Mouse (Mus musculus) liver, adult 2 months (tissue): ENCODE measurements around the gene Epha1. TPM values are rescaled to one million over a fixed set of nuclear protein-coding genes. Genes with fewer than 3 reads are reported as not detected.

Experiments used
- DNase-seq: peaks from one replicate; pipeline ENCODE4 v3.0.0-alpha.2; 2011; ENCODE audit warnings: low read depth, low spot score; ENCODE audit errors: extremely low read depth
- H3K27ac ChIP-seq: fragments of 200-500 bp; replicated peaks from 2 replicates; pipeline ENCODE4 v1.5.1; 2012; ENCODE audit warnings: low read depth, mild to moderate bottlenecking, control low read depth, inconsistent platforms, low read length; ENCODE audit not compliant: insufficient read depth
- H3K27me3 ChIP-seq: fragments of 200-500 bp; 2 replicates; pipeline ENCODE4 v1.6.1; 2012; ENCODE audit warnings: mild to moderate bottlenecking, moderate library complexity, low read length, inconsistent platforms; ENCODE audit not compliant: control insufficient read depth, insufficient read depth
- H3K36me3 ChIP-seq: fragments of 200-500 bp; 2 replicates; pipeline ENCODE4 v1.6.1; 2012; ENCODE audit warnings: low read length, inconsistent platforms; ENCODE audit not compliant: control insufficient read depth, insufficient read depth
- H3K4me1 ChIP-seq: fragments of 200-500 bp; 2 replicates; pipeline ENCODE4 v1.6.1; 2011; ENCODE audit warnings: low read length; ENCODE audit not compliant: control insufficient read depth, insufficient read depth
- H3K4me3 ChIP-seq: fragments of 200-500 bp; 2 replicates; pipeline ENCODE4 v1.5.1; 2011; ENCODE audit warnings: low read depth, mild to moderate bottlenecking, control low read depth, low read length, moderate library complexity; ENCODE audit not compliant: insufficient read depth
- H3K79me2 ChIP-seq: fragments of 200-500 bp; 2 replicates; pipeline ENCODE4 v1.6.1; 2012; ENCODE audit warnings: inconsistent platforms, mild to moderate bottlenecking, low read length, moderate library complexity; ENCODE audit not compliant: control insufficient read depth, insufficient read depth
- H3K9ac ChIP-seq: fragments of 200-500 bp; 2 replicates; pipeline ENCODE4 v1.6.1; 2012; ENCODE audit warnings: low read depth, mild to moderate bottlenecking, control low read depth, inconsistent platforms, low read length
- CTCF ChIP-seq: fragments of 200-500 bp; IDR thresholded peaks from 2 replicates; pipeline ENCODE4 v1.5.1; 2011; ENCODE audit warnings: low read depth, low read length, control low read depth
- POLR2A ChIP-seq: fragments of 200-500 bp; IDR thresholded peaks from 2 replicates; pipeline ENCODE4 v1.6.1; 2011; ENCODE audit warnings: low read length, control low read depth; ENCODE audit not compliant: insufficient read depth; ENCODE audit errors: extremely low read depth
- WGBS: fragments of 180-500 bp; shearing (Covaris S2); methylation state at CpG from one replicate; pipeline ENCODE4 v1.1.7; 2018; 5-methylcytosine and 5-hydroxymethylcytosine counted together
- polyA plus RNA-seq: library from polyadenylated mRNA; depleted of rRNA; stranded (reverse); fragments of >200 nt; gene quantifications from 2 replicates; pipeline ENCODE4 v1.2.3, GENCODE M21; 2012
- total RNA-seq: library from RNA; depleted of rRNA; stranded (reverse); fragments of >200 nt; gene quantifications from 2 replicates; pipeline ENCODE4 v1.2.3, GENCODE M21; 2014

Gene Epha1
- total and polyA plus RNA-seq, 2 experiments = 27.6 to 28.1 TPM

DNA sequence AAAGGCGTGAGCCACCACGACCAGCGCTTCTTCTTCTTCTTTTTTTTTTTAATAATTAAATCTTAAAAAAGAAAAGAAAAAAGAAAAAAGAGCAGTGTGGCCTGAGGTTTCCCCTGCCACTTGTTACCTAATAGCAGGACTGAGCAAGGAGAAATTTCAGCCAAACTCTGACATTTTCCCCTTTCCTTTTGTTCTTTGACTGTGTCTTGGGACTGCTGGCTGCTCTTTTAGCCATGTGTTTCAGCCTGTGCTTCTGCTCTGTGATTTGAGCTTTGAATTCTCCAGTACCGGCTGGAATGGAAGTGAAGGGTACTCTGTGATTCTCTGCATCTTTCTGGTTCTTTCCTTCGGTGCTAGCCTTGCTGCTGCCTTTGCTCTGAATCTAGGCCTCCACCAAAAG lies 10.3 kb upstream of the Epha1 start:
- H3K79me2 ChIP-seq = no peaks in the 10 kb centered on the region
- WGBS = 95% methylated on average over 5 of the region's 5 CpGs
- TF ChIP-seq CTCF (no peak), POLR2A (no peak)
- H3K4me3 ChIP-seq = no peak overlapping the region
- peaks cover 5% of the 10 kb centered on the region for H3K4me1 ChIP-seq
- H3K27ac ChIP-seq = no peak overlapping the region
- H3K36me3 ChIP-seq = no peaks in the 10 kb centered on the region
- no peaks in the 10 kb centered on the region for H3K27me3 ChIP-seq
- DNase-seq = no peak
- no peak overlapping the region for H3K9ac ChIP-seq

DNA sequence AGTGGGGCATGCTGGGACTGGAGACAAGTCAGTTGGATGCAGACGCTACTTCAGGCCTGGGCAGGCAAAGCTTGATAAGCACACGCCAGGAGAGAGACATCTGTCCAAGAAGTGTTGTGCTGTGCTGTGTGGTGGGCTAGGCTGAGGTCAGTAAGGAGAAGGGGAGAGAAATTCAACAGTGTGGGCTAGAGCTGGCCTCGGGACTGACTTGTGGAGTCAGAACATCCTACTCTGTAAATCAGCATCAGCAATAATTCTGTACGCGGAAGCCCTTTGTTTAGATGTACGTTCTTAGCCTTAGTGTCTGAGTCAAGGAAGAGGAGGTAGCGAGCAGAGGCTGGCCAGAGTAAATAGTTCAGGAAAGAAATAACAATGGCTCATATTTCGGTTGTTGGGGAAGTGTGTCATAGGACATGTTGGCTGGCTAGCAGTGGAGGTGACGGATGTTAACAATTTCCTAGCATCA lies 8.9 kb upstream of the Epha1 start:
- H3K36me3 ChIP-seq = no peaks in the 10 kb centered on the region
- peaks cover 5% of the 10 kb centered on the region for H3K4me1 ChIP-seq
- peak overlapping the region; percentile 65 for H3K27ac ChIP-seq
- no peaks in the 10 kb centered on the region for H3K79me2 ChIP-seq
- peak overlapping the region; percentile 40; the same call in 1 of the 2 replicates for H3K9ac ChIP-seq
- TF ChIP-seq CTCF = no peak
- no peak for TF ChIP-seq POLR2A
- WGBS = 72% methylated on average over 9 of the region's 9 CpGs
- peak; percentile 48 for DNase-seq
- H3K4me3 ChIP-seq = no peak overlapping the region
- H3K27me3 ChIP-seq = no peaks in the 10 kb centered on the region

DNA sequence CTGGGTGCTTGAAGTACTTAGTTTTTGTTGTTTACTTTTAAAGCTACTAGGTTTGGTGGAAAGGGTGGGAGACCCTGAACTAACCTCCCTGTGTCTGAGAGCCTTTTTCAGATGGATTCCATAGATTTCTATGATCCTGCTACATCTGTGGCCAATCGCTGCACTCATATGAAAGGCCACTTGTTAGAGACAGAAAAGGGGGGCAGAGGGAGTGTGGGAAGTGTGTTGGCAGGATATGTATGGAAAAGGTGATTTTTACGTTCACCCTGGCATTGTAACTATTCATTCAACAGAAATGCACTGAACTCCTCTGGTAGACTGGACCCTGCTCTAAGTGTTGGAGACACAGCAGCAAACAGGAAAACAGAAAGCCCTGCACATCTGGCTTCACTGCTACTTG lies 8.2 kb upstream of the Epha1 start:
- Histone ChIP-seq H3K9ac (no peak overlapping the region), H3K27ac (no peak overlapping the region), H3K27me3 (no peaks in the 10 kb centered on the region), H3K36me3 (no peaks in the 10 kb centered on the region), H3K4me1 (peaks cover 5% of the 10 kb centered on the region), H3K79me2 (no peaks in the 10 kb centered on the region), H3K4me3 (no peak overlapping the region)
- TF ChIP-seq CTCF = no peak
- no peak for TF ChIP-seq POLR2A
- WGBS = 80% methylated on average over 2 of the region's 2 CpGs
- DNase-seq = no peak

DNA sequence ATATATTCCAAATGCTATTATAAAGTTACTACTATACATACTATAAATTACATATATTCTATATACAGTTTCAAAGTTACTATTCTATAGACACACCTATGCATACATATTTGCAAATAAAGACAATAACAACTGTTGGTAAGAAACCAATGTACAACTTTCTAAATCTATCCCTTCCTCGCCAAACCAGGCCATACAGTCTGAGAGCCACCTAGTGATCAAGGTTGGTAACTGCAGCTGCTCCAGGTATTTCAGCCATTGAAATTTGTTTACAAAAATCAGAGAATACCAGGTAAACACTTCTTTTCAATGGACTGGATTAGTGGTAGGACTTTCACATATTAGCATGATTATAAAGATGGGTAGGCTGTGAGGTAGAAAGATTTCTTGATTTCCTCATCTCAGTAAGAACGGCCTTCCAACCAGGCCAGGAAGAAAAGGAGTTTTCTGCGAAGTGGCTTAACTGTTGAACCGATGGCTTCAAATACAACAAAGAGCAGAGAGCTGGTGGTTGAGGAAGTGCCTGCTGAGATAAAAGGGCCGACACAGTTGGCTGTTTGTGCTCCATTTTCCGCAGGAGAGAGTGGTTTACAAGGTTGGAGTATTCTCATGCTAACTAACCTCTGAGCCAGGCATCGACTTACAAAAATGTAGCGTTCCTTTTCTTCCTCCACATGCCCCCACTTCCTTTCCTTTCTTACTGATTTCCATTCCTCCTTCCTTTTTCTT lies 7.5 kb upstream of the Epha1 start:
- peak; percentile 41 for DNase-seq
- TF ChIP-seq POLR2A (no peak), CTCF (peak; percentile 58; the same call in 1 of the 2 replicates)
- H3K27me3 ChIP-seq = no peaks in the 10 kb centered on the region
- H3K4me1 ChIP-seq = peaks cover 5% of the 10 kb centered on the region
- no peaks in the 10 kb centered on the region for H3K36me3 ChIP-seq
- H3K9ac ChIP-seq = no peak overlapping the region
- no peak overlapping the region for H3K4me3 ChIP-seq
- no peaks in the 10 kb centered on the region for H3K79me2 ChIP-seq
- 43% methylated on average over 8 of the region's 8 CpGs for WGBS
- no peak overlapping the region for H3K27ac ChIP-seq

DNA sequence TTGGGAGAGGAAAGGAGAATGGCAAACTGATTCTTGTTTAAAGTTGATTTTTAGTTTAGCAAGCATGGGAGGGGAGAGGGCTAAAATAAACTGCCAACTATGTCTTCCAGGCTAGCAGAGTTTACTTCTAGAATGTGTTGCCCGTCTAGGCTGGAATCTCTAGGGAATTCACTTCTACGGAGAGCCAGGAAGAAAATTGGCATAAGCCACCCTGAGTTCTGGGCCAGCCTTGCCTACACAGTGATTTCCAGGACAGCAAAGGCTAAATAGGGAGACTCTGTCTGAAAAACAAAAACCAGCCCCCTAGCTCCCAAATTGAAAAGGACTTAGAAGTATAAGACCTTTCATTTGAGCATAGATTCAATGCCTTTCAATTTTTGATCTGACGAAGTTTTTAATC lies 6.5 kb upstream of the Epha1 start:
- Histone ChIP-seq H3K79me2 (no peaks in the 10 kb centered on the region), H3K27ac (no peak overlapping the region), H3K9ac (no peak overlapping the region), H3K36me3 (no peaks in the 10 kb centered on the region), H3K4me1 (peaks cover 5% of the 10 kb centered on the region), H3K27me3 (no peaks in the 10 kb centered on the region), H3K4me3 (no peak overlapping the region)
- no peak for TF ChIP-seq CTCF
- TF ChIP-seq POLR2A = no peak
- DNase-seq = no peak
- 83% methylated on average over 3 of the region's 3 CpGs for WGBS

DNA sequence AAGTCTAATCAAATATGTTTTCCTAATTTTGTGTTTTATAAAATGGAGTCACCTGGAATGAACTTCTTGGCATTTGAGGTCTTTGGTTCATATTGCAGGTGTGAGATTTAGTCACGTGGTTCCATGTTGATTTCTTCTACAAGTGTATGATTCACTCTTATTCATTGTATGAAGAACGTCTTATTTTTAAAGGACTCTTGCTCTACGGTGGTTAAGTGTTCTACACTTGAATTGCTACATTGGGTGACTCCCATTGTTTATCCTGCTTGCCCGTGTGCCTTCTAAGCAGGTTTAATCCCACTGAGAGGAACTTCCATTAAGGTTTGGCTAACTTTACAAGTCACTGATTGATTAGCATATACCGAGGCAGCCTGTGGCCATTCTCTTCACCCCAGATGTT lies 4.2 kb upstream of the Epha1 start:
- WGBS = 89% methylated on average over 5 of the region's 5 CpGs
- Histone ChIP-seq H3K4me3 (no peak overlapping the region), H3K4me1 (peaks cover 9% of the 10 kb centered on the region), H3K36me3 (no peaks in the 10 kb centered on the region), H3K27me3 (no peaks in the 10 kb centered on the region), H3K9ac (no peak overlapping the region), H3K79me2 (peaks cover 4% of the 10 kb centered on the region; the same call in 1 of the 2 replicates), H3K27ac (no peak overlapping the region)
- TF ChIP-seq CTCF (no peak), POLR2A (no peak)
- no peak for DNase-seq
